Mouse (Mus musculus) MEL (cell line): ENCODE measurements around the gene Ado. TPM values are rescaled to one million over a fixed set of nuclear protein-coding genes. Genes with fewer than 3 reads are reported as not detected.

ENCODE experiments used
- DNase-seq: peaks from one replicate; pipeline ENCODE4 v3.0.0; 2011; ENCODE audit warnings: low read depth, low spot score
- H3K27ac ChIP-seq: 2 replicates; pipeline ENCODE4 v1.5.1; 2012; ENCODE audit warnings: low read depth, mild to moderate bottlenecking, control low read depth, low read length, moderate library complexity; ENCODE audit not compliant: control insufficient read depth
- H3K27me3 ChIP-seq, 2 experiments: fragments of 150-350 bp in 1 of 2; sonication (generic) in 1 of 2; 2 replicates each; pipeline ENCODE4 v1.6.1; 2012; ENCODE audit warnings: low read length in 2 of 2, mild to moderate bottlenecking in 2 of 2, improper control_type of control experiment in 1 of 2, moderate library complexity in 1 of 2; ENCODE audit not compliant: insufficient read depth in 2 of 2, control insufficient read depth in 1 of 2
- H3K36me3 ChIP-seq, 2 experiments: 2 replicates each; pipeline ENCODE4 v1.6.1; 2012 to 2014; ENCODE audit warnings: low read length in 2 of 2, improper control_type of control experiment in 1 of 2, inconsistent platforms in 1 of 2, mild to moderate bottlenecking in 1 of 2; ENCODE audit not compliant: insufficient read depth in 2 of 2, control insufficient read depth in 1 of 2
- H3K4me1 ChIP-seq, 2 experiments: fragments of 150-350 bp in 1 of 2; sonication (generic) in 1 of 2; 2 replicates each; pipeline ENCODE4 v1.6.1; 2012; ENCODE audit warnings: low read length in 2 of 2, improper control_type of control experiment in 1 of 2, mild to moderate bottlenecking in 1 of 2; ENCODE audit not compliant: insufficient read depth in 2 of 2, control insufficient read depth in 1 of 2
- H3K4me3 ChIP-seq, 2 experiments: fragments of 150-350 bp in 1 of 2; sonication (generic) in 1 of 2; 2 replicates each; pipeline ENCODE4 v1.5.1; 2012; ENCODE audit warnings: low read depth in 2 of 2, low read length in 2 of 2, mild to moderate bottlenecking in 2 of 2, moderate library complexity in 2 of 2, control low read depth in 1 of 2, improper control_type of control experiment in 1 of 2; ENCODE audit not compliant: control insufficient read depth in 1 of 2, insufficient read depth in 1 of 2
- H3K79me2 ChIP-seq: 2 replicates; pipeline ENCODE4 v1.6.1; 2012; ENCODE audit warnings: mild to moderate bottlenecking, low read length, moderate library complexity; ENCODE audit not compliant: control insufficient read depth, poor library complexity, insufficient read depth
- H3K9ac ChIP-seq: 2 replicates; pipeline ENCODE4 v1.6.1; 2012; ENCODE audit warnings: low read depth, mild to moderate bottlenecking, control low read depth, low read length, moderate library complexity; ENCODE audit not compliant: control insufficient read depth, poor library complexity, severe bottlenecking
- H3K9me3 ChIP-seq: fragments of 150-350 bp; sonication (generic); replicated peaks from 2 replicates; pipeline ENCODE4 v1.6.1; 2012; ENCODE audit warnings: mild to moderate bottlenecking, low read length, improper control_type of control experiment, moderate library complexity; ENCODE audit not compliant: insufficient read depth
- BHLHE40 ChIP-seq: IDR thresholded peaks from 2 replicates; pipeline ENCODE4 v1.6.1; 2012; ENCODE audit warnings: low read depth, mild to moderate bottlenecking, inconsistent platforms, low read length, improper control_type of control experiment, borderline replicate concordance
- CHD1 ChIP-seq: IDR thresholded peaks from 2 replicates; pipeline ENCODE4 v1.6.1; 2012; ENCODE audit warnings: low read depth, mild to moderate bottlenecking, inconsistent platforms, low read length, improper control_type of control experiment
- CHD2 ChIP-seq: IDR thresholded peaks from 2 replicates; pipeline ENCODE4 v1.6.1; 2011; ENCODE audit warnings: low read length, improper control_type of control experiment
- E2F4 ChIP-seq: IDR thresholded peaks from 2 replicates; pipeline ENCODE4 v1.6.1; 2011; ENCODE audit warnings: low read depth, low read length, improper control_type of control experiment, borderline replicate concordance
- GATA1 ChIP-seq: IDR thresholded peaks from 2 replicates; pipeline ENCODE4 v1.6.1; 2011; ENCODE audit warnings: low read depth, low read length, improper control_type of control experiment
- HCFC1 ChIP-seq: IDR thresholded peaks from 2 replicates; pipeline ENCODE4 v1.6.1; 2012; ENCODE audit warnings: low read depth, mild to moderate bottlenecking, inconsistent platforms, low read length, improper control_type of control experiment, moderate library complexity
- JUND ChIP-seq: IDR thresholded peaks from 2 replicates; pipeline ENCODE4 v1.6.1; 2011; ENCODE audit warnings: low read depth, mild to moderate bottlenecking, improper control_type of control experiment, low read length
- KAT2A ChIP-seq: conservative IDR thresholded peaks from 2 replicates; pipeline ENCODE4 v1.6.1; 2012; ENCODE audit warnings: low read depth, low read length, improper control_type of control experiment, inconsistent platforms
- MAX ChIP-seq: IDR thresholded peaks from 2 replicates; pipeline ENCODE4 v1.6.1; 2011; ENCODE audit warnings: low read length, improper control_type of control experiment
- MAZ ChIP-seq: IDR thresholded peaks from 2 replicates; pipeline ENCODE4 v1.6.1; 2012; ENCODE audit warnings: low read depth, mild to moderate bottlenecking, inconsistent platforms, low read length, improper control_type of control experiment
- NRF1 ChIP-seq: IDR thresholded peaks from 2 replicates; pipeline ENCODE4 v1.6.1; 2014; ENCODE audit warnings: low read depth, mild to moderate bottlenecking, inconsistent platforms, low read length, improper control_type of control experiment, moderate library complexity; ENCODE audit not compliant: poor library complexity, insufficient read depth, severe bottlenecking
- POLR2A ChIP-seq, 2 experiments: IDR thresholded peaks; 2 replicates each; pipeline ENCODE4 v1.6.1; 2011 to 2012; ENCODE audit warnings: low read length in 2 of 2, mild to moderate bottlenecking in 2 of 2, control low read depth in 1 of 2, improper control_type of control experiment in 1 of 2, low read depth in 1 of 2, moderate library complexity in 1 of 2; ENCODE audit not compliant: control insufficient read depth in 1 of 2, insufficient read depth in 1 of 2, poor library complexity in 1 of 2
- POLR2AphosphoS2 ChIP-seq: IDR thresholded peaks from 2 replicates; pipeline ENCODE4 v1.6.1; 2011; ENCODE audit warnings: low read length, improper control_type of control experiment
- POLR2AphosphoS5 ChIP-seq: IDR thresholded peaks from 2 replicates; pipeline ENCODE4 v1.6.1; 2012; ENCODE audit warnings: low read depth, borderline replicate concordance, mild to moderate bottlenecking, inconsistent platforms, low read length, moderate library complexity, mixed read lengths
- RCOR1 ChIP-seq: IDR thresholded peaks from 2 replicates; pipeline ENCODE4 v1.6.1; 2012; ENCODE audit warnings: low read depth, mild to moderate bottlenecking, inconsistent platforms, low read length, improper control_type of control experiment
- TAL1 ChIP-seq: IDR thresholded peaks from 2 replicates; pipeline ENCODE4 v1.6.1; 2012; ENCODE audit warnings: mild to moderate bottlenecking, inconsistent platforms, low read length, moderate library complexity, mixed read lengths
- USF2 ChIP-seq, 2 experiments: IDR thresholded peaks; 2 replicates each; pipeline ENCODE4 v1.6.1; 2011 to 2012; ENCODE audit warnings: improper control_type of control experiment in 2 of 2, low read length in 2 of 2, borderline replicate concordance in 1 of 2, inconsistent platforms in 1 of 2, low read depth in 1 of 2, mild to moderate bottlenecking in 1 of 2; ENCODE audit not compliant: insufficient read depth in 1 of 2
- ZC3H11A ChIP-seq: IDR thresholded peaks from 2 replicates; pipeline ENCODE4 v1.6.1; 2012; ENCODE audit warnings: low read depth, mild to moderate bottlenecking, inconsistent platforms, low read length, improper control_type of control experiment
- polyA plus RNA-seq, 2 experiments: library from polyadenylated mRNA; stranded (reverse) in 1 of 2; unstranded in 1 of 2; fragments of >175 nt in 1 of 2; fragments of >200 nt in 1 of 2; gene quantifications; 2 replicates each; pipeline versions ENCODE4 v1.2.1 to v1.2.4; 2012; ENCODE audit warnings: low replicate concordance in 2 of 2, low read depth in 1 of 2; ENCODE audit not compliant: insufficient read length in 2 of 2, insufficient read depth in 1 of 2, missing spikeins in 1 of 2
- total RNA-seq: library from RNA; depleted of rRNA; stranded (reverse); fragments of 300-350 nt; gene quantifications from 2 replicates; pipeline ENCODE4 v1.2.3, GENCODE M21; 2012

The Ado gene
- total and polyA plus RNA-seq, 3 experiments: 16.9 to 86.9 (median 19.3) TPM

- Histone ChIP-seq H3K9me3 (no peaks in the 10 kb centered on the region), H3K4me1 (no peaks in the 10 kb centered on the region), H3K79me2 (no peaks in the 10 kb centered on the region), H3K27ac (no peak overlapping the region), H3K9ac (no peak overlapping the region), H3K36me3 (no peaks in the 10 kb centered on the region), H3K4me3 (no peak overlapping the region), H3K27me3 (peaks cover 0 to 4% of the 10 kb centered on the region in 2 experiments; a peak in 1 of 4 replicates)
- no peak for DNase-seq
- TF ChIP-seq HCFC1: no peak
- no peak for TF ChIP-seq MAX
- TF ChIP-seq JUND: no peak
- TF ChIP-seq POLR2AphosphoS5: no peak
- TF ChIP-seq CHD2: no peak
- TF ChIP-seq MAZ: no peak
- TF ChIP-seq POLR2AphosphoS2: no peak
- no peak for TF ChIP-seq TAL1
- TF ChIP-seq NRF1: no peak
- TF ChIP-seq BHLHE40: no peak
- TF ChIP-seq ZC3H11A: no peak
- TF ChIP-seq USF2 (IDR thresholded peaks at IDR 0.05; ENCODE audit: borderline replicate concordance in 1 of 2, insufficient read depth in 1 of 2, low read depth in 1 of 2, low read length in 2 of 2): no peak
These were observed 35.9 kb downstream of the Ado start for GRCm38 (mm10) chr10:67512871-67513270.

- Histone ChIP-seq H3K27ac (no peak overlapping the region), H3K27me3 (peaks cover 0 to 2% of the 10 kb centered on the region in 2 experiments; a peak in 1 of 4 replicates), H3K9ac (no peak overlapping the region), H3K4me3 (no peak overlapping the region), H3K79me2 (no peaks in the 10 kb centered on the region), H3K4me1 (no peaks in the 10 kb centered on the region), H3K9me3 (no peaks in the 10 kb centered on the region), H3K36me3 (no peaks in the 10 kb centered on the region)
- TF ChIP-seq CHD1 (no peak), E2F4 (no peak), GATA1 (no peak), KAT2A (no peak), POLR2A (IDR thresholded peaks at IDR 0.05; ENCODE audit: control insufficient read depth in 1 of 2, insufficient read depth in 1 of 2, low read depth in 1 of 2, low read length in 2 of 2, poor library complexity in 1 of 2) (no peak), RCOR1 (no peak)
- no peak for DNase-seq
These were observed 36.5 kb downstream of the Ado start for GRCm38 (mm10) chr10:67512211-67512610.
